Mouse (Mus musculus): ENCODE results near the gene Acbd6. TPM values are rescaled to one million over a fixed set of nuclear protein-coding genes. Genes with fewer than 3 reads are reported as not detected.

Gene Acbd6
- total and polyA plus RNA-seq, 3 experiments: 102 to 270 (median 145) TPM

GRCm38 (mm10) chr1:155646345-155647307 lies 88.7 kb downstream of the Acbd6 start:
- DNase-seq (ENCODE audit: low read depth, low spot score): no peak
- Histone ChIP-seq H3K36me3 (ENCODE audit: control insufficient read depth in 1 of 2, insufficient read depth in 2 of 2, low read length in 2 of 2) (no peaks in the 10 kb centered on the region), H3K9ac (ENCODE audit: control insufficient read depth, low read depth, low read length, poor library complexity, severe bottlenecking) (no peak overlapping the region), H3K27ac (ENCODE audit: control insufficient read depth, low read depth, low read length) (no peak overlapping the region), H3K9me3 (replicated peaks; ENCODE audit: insufficient read depth, low read length) (no peaks in the 10 kb centered on the region), H3K79me2 (ENCODE audit: control insufficient read depth, insufficient read depth, low read length, poor library complexity) (no peaks in the 10 kb centered on the region), H3K4me1 (ENCODE audit: control insufficient read depth in 1 of 2, insufficient read depth in 2 of 2, low read length in 2 of 2) (no peaks in the 10 kb centered on the region), H3K27me3 (ENCODE audit: control insufficient read depth in 1 of 2, insufficient read depth in 2 of 2, low read length in 2 of 2) (no peaks in the 10 kb centered on the region), H3K4me3 (ENCODE audit: control insufficient read depth in 1 of 2, insufficient read depth in 1 of 2, low read depth in 2 of 2, low read length in 2 of 2) (no peak overlapping the region)
- TF ChIP-seq MAZ (IDR thresholded peaks at IDR 0.05; ENCODE audit: low read depth, low read length): no peak
- no peak for TF ChIP-seq TAL1 (IDR thresholded peaks at IDR 0.05; ENCODE audit: low read length)
- TF ChIP-seq MYB (IDR thresholded peaks at IDR 0.05; ENCODE audit: low read depth, low read length): no peak
- TF ChIP-seq MXI1 (IDR thresholded peaks at IDR 0.05; ENCODE audit: low read depth, low read length): no peak
- no peak for TF ChIP-seq ZC3H11A (IDR thresholded peaks at IDR 0.05; ENCODE audit: low read depth, low read length)
- TF ChIP-seq ZNF384 (IDR thresholded peaks at IDR 0.05; ENCODE audit: low read depth, low read length): no peak
- no peak for TF ChIP-seq MEF2A (IDR thresholded peaks at IDR 0.05; ENCODE audit: extremely low read depth, insufficient replicate concordance, low read depth, low read length, poor library complexity, severe bottlenecking)
- no peak for TF ChIP-seq SIN3A (IDR thresholded peaks at IDR 0.05; ENCODE audit: low read length)
- no peak for TF ChIP-seq CHD1 (IDR thresholded peaks at IDR 0.05; ENCODE audit: low read depth, low read length)

GRCm38 (mm10) chr1:155650121-155650846 lies 92.4 kb downstream of the Acbd6 start:
- no peak overlapping the region for H3K9ac ChIP-seq (ENCODE audit: control insufficient read depth, low read depth, low read length, poor library complexity, severe bottlenecking)
- no peaks in the 10 kb centered on the region for H3K4me1 ChIP-seq (ENCODE audit: control insufficient read depth in 1 of 2, insufficient read depth in 2 of 2, low read length in 2 of 2)
- no peaks in the 10 kb centered on the region for H3K36me3 ChIP-seq (ENCODE audit: control insufficient read depth in 1 of 2, insufficient read depth in 2 of 2, low read length in 2 of 2)
- H3K27ac ChIP-seq (ENCODE audit: control insufficient read depth, low read depth, low read length): no peak overlapping the region
- H3K27me3 ChIP-seq (ENCODE audit: control insufficient read depth in 1 of 2, insufficient read depth in 2 of 2, low read length in 2 of 2): no peaks in the 10 kb centered on the region
- no peaks in the 10 kb centered on the region for H3K9me3 ChIP-seq (replicated peaks; ENCODE audit: insufficient read depth, low read length)
- TF ChIP-seq GATA1 (IDR thresholded peaks at IDR 0.05; ENCODE audit: low read depth, low read length): no peak
- TF ChIP-seq BHLHE40 (IDR thresholded peaks at IDR 0.05; ENCODE audit: borderline replicate concordance, low read depth, low read length): no peak
- no peak for TF ChIP-seq GABPA (IDR thresholded peaks at IDR 0.05; ENCODE audit: low read depth, low read length)
- TF ChIP-seq E2F4 (IDR thresholded peaks at IDR 0.05; ENCODE audit: borderline replicate concordance, low read depth, low read length): no peak
- TF ChIP-seq MYB (IDR thresholded peaks at IDR 0.05; ENCODE audit: low read depth, low read length): no peak
- no peak for TF ChIP-seq JUND (IDR thresholded peaks at IDR 0.05; ENCODE audit: low read depth, low read length)
- no peak for TF ChIP-seq CHD2 (IDR thresholded peaks at IDR 0.05; ENCODE audit: low read length)
- TF ChIP-seq KAT2A (conservative IDR thresholded peaks at IDR 0.05; ENCODE audit: low read depth, low read length): no peak
- no peak for TF ChIP-seq TAL1 (IDR thresholded peaks at IDR 0.05; ENCODE audit: low read length)
- no peak for TF ChIP-seq TBP (IDR thresholded peaks at IDR 0.05; ENCODE audit: low read depth, low read length)
- no peak for TF ChIP-seq ZNF384 (IDR thresholded peaks at IDR 0.05; ENCODE audit: low read depth, low read length)
- TF ChIP-seq EP300 (IDR thresholded peaks at IDR 0.05; ENCODE audit: low read depth in 1 of 2, low read length in 2 of 2): no peak
- TF ChIP-seq ELF1 (IDR thresholded peaks at IDR 0.05; ENCODE audit: low read depth, low read length): no peak
- TF ChIP-seq CTCF (IDR thresholded peaks at IDR 0.05 in 2 of 3, conservative IDR thresholded peaks at IDR 0.05 in 1 of 3; ENCODE audit: control insufficient read depth in 1 of 3, insufficient read depth in 1 of 3, low read depth in 2 of 3, low read length in 3 of 3, poor library complexity in 1 of 3, severe bottlenecking in 1 of 3): no peak
- no peak for TF ChIP-seq NELFE (IDR thresholded peaks at IDR 0.05; ENCODE audit: low read depth, low read length)
- no peak for TF ChIP-seq POLR2A (IDR thresholded peaks at IDR 0.05; ENCODE audit: control insufficient read depth in 1 of 2, insufficient read depth in 1 of 2, low read depth in 1 of 2, low read length in 2 of 2, poor library complexity in 1 of 2)
- TF ChIP-seq MEF2A (IDR thresholded peaks at IDR 0.05; ENCODE audit: extremely low read depth, insufficient replicate concordance, low read depth, low read length, poor library complexity, severe bottlenecking): no peak
- no peak for TF ChIP-seq USF2 (IDR thresholded peaks at IDR 0.05; ENCODE audit: borderline replicate concordance in 1 of 2, insufficient read depth in 1 of 2, low read depth in 1 of 2, low read length in 2 of 2)
- no peak for TF ChIP-seq ZC3H11A (IDR thresholded peaks at IDR 0.05; ENCODE audit: low read depth, low read length)
- no peak for TF ChIP-seq ZMIZ1 (IDR thresholded peaks at IDR 0.05; ENCODE audit: low read depth, low read length)
- no peak for DNase-seq (ENCODE audit: low read depth, low spot score)
- H3K79me2 ChIP-seq (ENCODE audit: control insufficient read depth, insufficient read depth, low read length, poor library complexity): no peaks in the 10 kb centered on the region
- no peak overlapping the region for H3K4me3 ChIP-seq (ENCODE audit: control insufficient read depth in 1 of 2, insufficient read depth in 1 of 2, low read depth in 2 of 2, low read length in 2 of 2)
